Mouse (Mus musculus) forebrain, embryonic 13.5 days (tissue): Measurements from ENCODE around the gene BC049730. TPM values are rescaled to one million over a fixed set of nuclear protein-coding genes. Genes with fewer than 3 reads are reported as not detected.
"Not testable (repeated sequence)": the region's sequence is repeated elsewhere in the genome, so short reads cannot be mapped to it uniquely, and the experiment has no call there.

Source experiments
- ATAC-seq: fragments of 200-750 bp; cut with Nextera tagmentation; 2 replicates; pipeline ENCODE4 v1.8.0; 2017
- H3K27ac ChIP-seq: fragments of 300-500 bp; sonication (generic); 2 replicates; pipeline ENCODE4 v1.5.1; 2015; ENCODE audit warnings: inconsistent platforms, mild to moderate bottlenecking, moderate library complexity
- H3K27me3 ChIP-seq: fragments of 300-500 bp; sonication (generic); 2 replicates; pipeline ENCODE4 v1.6.1; 2015; ENCODE audit warnings: mild to moderate bottlenecking, inconsistent platforms
- H3K36me3 ChIP-seq: fragments of 300-500 bp; sonication (generic); 2 replicates; pipeline ENCODE4 v1.6.1; 2015; ENCODE audit warnings: mild to moderate bottlenecking, inconsistent platforms; ENCODE audit not compliant: poor library complexity, severe bottlenecking
- H3K4me1 ChIP-seq: fragments of 300-500 bp; sonication (generic); 2 replicates; pipeline ENCODE4 v1.6.1; 2015; ENCODE audit warnings: inconsistent platforms
- H3K4me2 ChIP-seq: fragments of 300-500 bp; sonication (generic); 2 replicates; pipeline ENCODE4 v1.6.1; 2015; ENCODE audit warnings: inconsistent platforms, mild to moderate bottlenecking, moderate library complexity
- H3K4me3 ChIP-seq: fragments of 300-500 bp; sonication (generic); 2 replicates; pipeline ENCODE4 v1.5.1; 2015; ENCODE audit warnings: mild to moderate bottlenecking, inconsistent platforms
- H3K9ac ChIP-seq: fragments of 300-500 bp; sonication (generic); 2 replicates; pipeline ENCODE4 v1.6.1; 2015; ENCODE audit warnings: mild to moderate bottlenecking, inconsistent platforms
- H3K9me3 ChIP-seq: fragments of 300-500 bp; sonication (generic); replicated peaks from 2 replicates; pipeline ENCODE4 v1.6.1; 2016; ENCODE audit warnings: inconsistent platforms
- WGBS: fragments of 180-500 bp; shearing (Covaris S2); methylation state at CpG from one replicate; pipeline ENCODE4 v1.1.7; 2015; 5-methylcytosine and 5-hydroxymethylcytosine counted together
- polyA plus RNA-seq: library from polyadenylated mRNA; unstranded; fragments of >200 nt; fragmentation: Nextera tagmentation; extraction: Ambion mirVana; gene quantifications from 2 replicates; pipeline ENCODE4 v1.2.1, GENCODE M21; 2015

Gene BC049730
- polyA plus RNA-seq, 1 experiment from 2014 or later, result not detected

DNA sequence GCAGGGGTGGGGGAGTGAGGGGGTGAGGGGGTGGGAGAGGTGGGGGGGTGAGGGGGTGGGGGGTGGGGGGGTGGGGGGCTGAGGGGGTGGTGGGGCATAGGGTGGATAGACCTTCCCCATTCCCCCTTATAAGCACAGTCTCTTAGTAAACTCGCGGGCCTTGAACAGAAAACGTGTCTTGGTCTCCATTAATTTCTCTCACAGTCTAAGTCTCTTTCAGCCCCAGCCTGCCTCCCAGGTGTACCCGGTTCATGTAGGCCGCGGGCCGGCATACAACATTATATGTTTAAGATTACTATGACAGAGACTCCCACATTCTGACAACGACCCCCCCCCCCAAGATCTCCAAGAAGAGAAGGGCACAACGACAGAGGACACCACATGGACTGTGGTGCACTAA lies 6.2 kb upstream of the BC049730 start:
- not testable (repeated sequence) for H3K4me2 ChIP-seq, H3K9ac ChIP-seq, H3K4me3 ChIP-seq, ATAC-seq, H3K27ac ChIP-seq, H3K9me3 ChIP-seq, H3K4me1 ChIP-seq, H3K27me3 ChIP-seq, H3K36me3 ChIP-seq
- WGBS, result 84% methylated on average over 9 of the region's 9 CpGs

DNA sequence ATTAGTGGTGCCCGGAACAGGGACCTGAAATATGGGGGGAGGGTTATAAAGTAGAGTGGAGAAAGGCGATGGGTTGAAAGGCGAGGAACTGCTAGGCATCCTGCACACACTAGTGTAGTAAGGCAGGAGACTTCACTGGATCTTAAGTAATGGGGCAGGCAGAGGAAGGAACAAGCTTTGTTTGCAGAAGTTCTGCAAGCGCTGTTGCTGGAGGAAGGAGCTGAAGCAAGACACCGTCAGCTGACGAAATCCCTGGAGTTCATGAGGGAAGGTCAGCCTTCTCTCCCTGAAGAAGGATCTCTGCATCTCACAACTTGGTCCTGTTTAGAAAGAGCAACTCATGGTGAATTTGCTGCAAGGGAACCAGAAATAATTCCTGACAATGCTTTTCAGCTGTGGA lies 6.0 kb downstream of the BC049730 start:
- WGBS, result 85% methylated on average over 6 of the region's 6 CpGs
- Histone ChIP-seq H3K9me3 (no peaks in the 10 kb centered on the region), H3K4me3 (no peak overlapping the region), H3K27me3 (no peaks in the 10 kb centered on the region), H3K27ac (no peak overlapping the region), H3K9ac (no peak overlapping the region), H3K36me3 (no peaks in the 10 kb centered on the region), H3K4me1 (no peaks in the 10 kb centered on the region), H3K4me2 (no peak overlapping the region)
- ATAC-seq, result no peak

DNA sequence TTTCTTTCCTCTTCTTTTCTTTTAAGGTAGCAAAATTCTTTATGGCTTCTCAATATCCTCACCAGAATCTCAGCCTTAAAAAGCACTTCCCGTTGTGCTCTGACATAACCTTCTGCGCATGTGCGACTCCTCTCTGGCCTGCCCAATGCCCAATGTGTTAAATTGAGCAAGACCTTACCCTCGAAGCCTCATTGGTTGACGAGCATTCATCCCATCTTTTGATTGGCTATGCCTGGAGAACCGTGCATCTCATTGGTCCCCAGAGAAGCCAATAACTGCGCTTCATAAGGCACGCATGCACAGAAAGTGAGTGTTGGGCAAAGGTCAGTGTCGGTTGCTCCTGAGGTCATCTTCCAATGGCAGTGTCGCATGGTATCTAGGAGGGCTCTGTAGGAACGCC lies 17.8 kb downstream of the BC049730 start, which contains the start of gene Gm4763:
Gene Gm4763, minus strand, starts transcription at position 101 of the 400 bp plus-strand sequence.
- H3K9me3 ChIP-seq, ATAC-seq: not testable (repeated sequence)
- 96% methylated on average over 11 of the region's 11 CpGs for WGBS

DNA sequence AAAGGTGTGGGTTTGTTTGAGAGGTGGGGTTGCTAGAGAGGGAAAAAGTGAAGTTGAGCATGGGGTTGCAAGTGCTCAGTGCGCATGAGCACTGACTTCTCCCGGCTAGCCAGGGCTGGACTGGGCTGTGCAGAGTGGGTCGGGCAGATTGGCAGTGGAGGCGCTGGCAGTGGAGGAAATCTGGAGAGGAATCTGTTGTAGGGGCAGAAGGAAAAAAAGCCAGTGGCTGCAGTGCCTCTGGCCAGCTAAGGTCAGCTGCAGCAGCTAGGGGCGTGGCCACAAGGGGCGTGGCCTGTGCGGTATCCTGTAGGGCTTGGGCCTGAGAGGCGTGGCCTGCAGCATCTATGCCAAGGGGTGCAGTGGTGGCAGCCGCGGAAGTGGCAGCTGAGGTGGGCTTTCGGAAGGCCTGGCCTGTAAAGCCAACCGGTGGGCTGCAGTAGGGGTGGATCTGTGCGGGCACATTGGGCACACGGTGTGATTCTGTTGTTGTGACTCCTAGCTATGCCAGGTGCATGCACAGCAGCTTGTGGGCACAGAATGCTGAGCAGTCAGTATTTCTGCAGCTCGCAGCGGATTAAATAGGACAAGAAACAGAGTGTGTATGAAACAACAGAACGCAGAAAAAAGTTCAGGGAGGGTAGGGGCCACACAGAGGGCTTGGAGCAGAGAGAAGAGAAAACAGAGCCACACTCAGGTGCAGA lies 27.1 kb downstream of the BC049730 start:
- WGBS, result 13% methylated on average over 17 of the region's 17 CpGs
- ATAC-seq, result peak; percentile 59; the same call in 1 of the 2 replicates
- Histone ChIP-seq H3K9ac (no peak overlapping the region), H3K4me2 (peak overlapping the region; percentile 47), H3K27me3 (no peaks in the 10 kb centered on the region), H3K36me3 (no peaks in the 10 kb centered on the region), H3K9me3 (no peaks in the 10 kb centered on the region), H3K4me3 (peak overlapping the region; percentile 9; the same call in 1 of the 2 replicates), H3K27ac (no peak overlapping the region), H3K4me1 (peaks cover 10% of the 10 kb centered on the region; the same call in 1 of the 2 replicates)

More for the DNA sequence above, 17.8 kb downstream of the BC049730 start, which contains the start of gene Gm4763:
- not testable (repeated sequence) for H3K27ac ChIP-seq, H3K4me2 ChIP-seq, H3K4me1 ChIP-seq, H3K4me3 ChIP-seq, H3K27me3 ChIP-seq, H3K36me3 ChIP-seq, H3K9ac ChIP-seq

DNA sequence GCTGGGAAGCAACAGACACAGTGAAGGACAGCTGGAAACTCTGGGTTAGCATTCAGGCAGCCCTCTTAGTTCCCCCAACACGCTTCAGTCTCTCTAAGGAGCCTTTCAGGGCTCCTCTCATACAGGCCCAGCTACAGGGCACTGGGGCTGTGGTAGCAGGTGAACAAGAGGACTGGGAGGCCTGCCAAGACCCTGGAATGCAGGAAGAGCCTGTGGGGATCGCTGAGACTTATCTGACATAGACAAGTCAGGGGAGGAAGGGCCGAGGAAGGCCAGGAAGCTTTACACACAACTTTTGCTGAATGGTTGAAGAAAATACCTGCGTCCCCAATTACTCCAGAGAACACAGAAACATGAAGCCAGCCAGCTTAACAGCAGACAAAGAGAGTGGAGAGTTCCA lies 41.7 kb downstream of the BC049730 start:
- WGBS, result 29% methylated on average over 4 of the region's 4 CpGs

DNA sequence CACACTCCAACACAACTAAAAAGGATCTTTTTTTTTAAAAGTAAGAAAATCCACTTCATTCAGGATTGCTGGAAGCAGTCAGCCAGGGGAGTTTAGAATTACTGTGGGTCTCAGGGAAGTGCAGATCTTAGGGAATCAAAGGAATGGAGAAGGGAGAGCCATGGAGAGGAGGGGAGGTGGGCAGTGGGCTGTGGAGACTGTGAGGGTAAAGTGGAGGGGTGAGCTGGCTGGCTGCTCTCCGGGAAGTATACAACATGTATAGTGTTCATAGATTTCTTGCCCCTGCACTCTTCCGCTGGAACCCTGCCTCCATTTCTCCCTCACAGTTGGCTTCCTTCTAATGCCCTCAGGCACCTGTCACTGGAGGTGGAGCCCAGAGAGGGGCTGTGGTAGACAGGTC lies 42.6 kb downstream of the BC049730 start:
- ATAC-seq, result no peak
- H3K9me3 ChIP-seq, result no peaks in the 10 kb centered on the region
- 87% methylated on average over 2 of the region's 2 CpGs for WGBS

More for the DNA sequence above, 41.7 kb downstream of the BC049730 start:
- ATAC-seq, result no peak
- H3K36me3 ChIP-seq, result no peaks in the 10 kb centered on the region
- H3K9me3 ChIP-seq, result no peaks in the 10 kb centered on the region
- H3K4me1 ChIP-seq, result peaks cover 7% of the 10 kb centered on the region; the same call in 1 of the 2 replicates
- H3K4me3 ChIP-seq, result no peak overlapping the region
- no peak overlapping the region for H3K4me2 ChIP-seq
- H3K27me3 ChIP-seq, result no peaks in the 10 kb centered on the region
- no peak overlapping the region for H3K9ac ChIP-seq
- H3K27ac ChIP-seq, result no peak overlapping the region

DNA sequence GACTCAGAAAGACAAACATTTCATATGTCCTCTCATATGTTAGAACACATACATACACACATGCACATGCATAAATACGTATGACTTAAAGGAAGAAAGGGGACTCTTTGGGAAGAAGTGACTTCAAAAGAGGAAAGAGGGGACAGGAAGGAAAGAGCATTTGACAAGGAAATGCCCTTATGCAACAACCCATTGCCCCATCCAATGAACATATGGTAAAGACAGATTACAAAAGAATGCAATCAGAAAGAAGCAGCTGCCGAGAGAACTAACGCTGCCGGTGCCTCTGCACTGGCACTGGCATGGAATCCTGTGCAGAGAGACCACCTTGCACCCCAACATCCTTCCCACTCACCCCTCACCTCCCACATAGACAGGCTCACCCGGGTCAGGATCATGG lies 44.4 kb downstream of the BC049730 start:
- Histone ChIP-seq H3K4me2 (no peak overlapping the region), H3K4me1 (peaks cover 7% of the 10 kb centered on the region; the same call in 1 of the 2 replicates), H3K27me3 (no peaks in the 10 kb centered on the region), H3K9me3 (no peaks in the 10 kb centered on the region), H3K36me3 (no peaks in the 10 kb centered on the region), H3K9ac (no peak overlapping the region), H3K4me3 (no peak overlapping the region), H3K27ac (no peak overlapping the region)
- no peak for ATAC-seq
- 84% methylated on average over 5 of the region's 5 CpGs for WGBS

More for the DNA sequence above, 42.6 kb downstream of the BC049730 start:
- Histone ChIP-seq H3K27me3 (no peaks in the 10 kb centered on the region), H3K4me3 (no peak overlapping the region), H3K4me2 (no peak overlapping the region), H3K4me1 (peaks cover 7% of the 10 kb centered on the region; the same call in 1 of the 2 replicates), H3K36me3 (no peaks in the 10 kb centered on the region), H3K9ac (no peak overlapping the region), H3K27ac (no peak overlapping the region)

DNA sequence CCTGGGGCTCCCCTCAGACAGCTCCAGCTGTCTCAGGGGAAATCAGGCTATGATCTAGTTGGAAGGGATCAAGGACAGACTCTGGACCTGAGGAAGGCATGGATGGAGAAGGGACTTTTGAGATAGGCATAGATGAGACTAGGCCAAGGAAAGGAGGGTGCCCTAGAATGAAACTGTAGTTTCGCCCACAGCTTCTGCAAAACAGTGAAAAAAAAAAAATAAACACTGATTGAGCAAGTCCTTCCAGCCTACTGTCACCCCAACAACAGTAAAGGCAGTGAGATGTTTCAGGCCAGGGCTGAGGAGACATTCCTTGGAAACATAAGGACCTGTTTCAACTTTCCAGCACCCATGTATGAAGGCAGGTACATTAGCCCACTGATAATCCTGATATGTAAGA lies 49.5 kb downstream of the BC049730 start:
- WGBS, result 95% methylated on average over 1 of the region's 1 CpGs
- Histone ChIP-seq H3K9ac (no peak overlapping the region), H3K4me2 (no peak overlapping the region), H3K4me3 (no peak overlapping the region), H3K36me3 (no peaks in the 10 kb centered on the region), H3K4me1 (no peaks in the 10 kb centered on the region), H3K27ac (no peak overlapping the region), H3K9me3 (no peaks in the 10 kb centered on the region), H3K27me3 (no peaks in the 10 kb centered on the region)
- no peak for ATAC-seq

DNA sequence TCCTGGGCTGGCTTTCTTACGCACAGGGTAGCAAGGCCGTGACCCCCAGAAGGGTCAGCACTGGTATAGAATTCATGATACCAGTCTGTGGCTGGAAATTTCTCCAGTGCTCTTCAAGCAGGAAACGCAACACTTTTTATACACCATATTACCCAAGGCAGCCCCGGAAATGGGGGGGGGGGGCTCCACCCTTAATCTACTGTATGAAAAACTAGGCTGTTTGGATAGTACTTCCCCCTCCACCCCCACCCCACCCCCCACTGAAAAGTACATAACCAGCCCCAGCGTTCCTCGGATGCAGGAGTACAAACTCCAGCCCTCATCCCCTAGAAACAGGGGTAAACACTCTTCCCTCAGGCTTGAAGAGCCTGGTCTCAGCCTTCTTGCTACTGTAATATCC lies 51.2 kb downstream of the BC049730 start, which contains the start of gene Cd177:
Gene Cd177, minus strand, starts transcription at position 101 of the 400 bp plus-strand sequence.
- no peaks in the 10 kb centered on the region for H3K27me3 ChIP-seq
- H3K9me3 ChIP-seq, result no peaks in the 10 kb centered on the region
- ATAC-seq, result no peak
- no peak within 1 kb of the TSS for H3K27ac ChIP-seq
- H3K4me1 ChIP-seq, result no peaks in the 10 kb centered on the region
- no peak within 1 kb of the TSS for H3K9ac ChIP-seq
- H3K4me3 ChIP-seq, result no peak within 1 kb of the TSS
- H3K4me2 ChIP-seq, result no peak within 1 kb of the TSS
- no peaks in the 10 kb centered on the region for H3K36me3 ChIP-seq
- WGBS, result 85% methylated on average over 6 of the region's 6 CpGs

DNA sequence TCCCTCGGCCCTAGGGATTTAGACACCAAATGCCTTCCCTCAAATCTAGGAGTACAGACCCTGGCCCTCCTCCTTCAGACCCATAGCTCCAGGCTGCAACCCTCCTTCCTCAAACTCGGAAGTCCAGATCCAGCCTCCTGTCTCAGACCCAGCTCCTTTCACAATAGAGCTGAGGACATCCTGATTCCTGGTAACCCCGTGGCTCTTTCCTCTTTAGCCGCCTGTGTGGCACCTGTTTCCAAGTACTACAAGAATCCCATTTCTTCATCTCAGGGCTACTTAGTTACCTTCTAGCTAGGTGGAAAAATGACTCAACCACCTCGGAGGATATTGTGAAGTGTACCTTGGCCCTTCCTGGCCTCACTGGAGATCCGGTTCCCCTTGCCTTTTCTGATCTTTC lies 52.1 kb downstream of the BC049730 start:
- H3K9ac ChIP-seq, result no peak overlapping the region
- no peaks in the 10 kb centered on the region; the same call in 1 of the 2 replicates for H3K27me3 ChIP-seq
- H3K27ac ChIP-seq, result no peak overlapping the region
- H3K4me3 ChIP-seq, result no peak overlapping the region
- 75% methylated on average over 6 of the region's 6 CpGs for WGBS
- ATAC-seq, result no peak
- no peaks in the 10 kb centered on the region for H3K9me3 ChIP-seq
- no peaks in the 10 kb centered on the region for H3K36me3 ChIP-seq
- H3K4me1 ChIP-seq, result no peaks in the 10 kb centered on the region
- H3K4me2 ChIP-seq, result no peak overlapping the region

DNA sequence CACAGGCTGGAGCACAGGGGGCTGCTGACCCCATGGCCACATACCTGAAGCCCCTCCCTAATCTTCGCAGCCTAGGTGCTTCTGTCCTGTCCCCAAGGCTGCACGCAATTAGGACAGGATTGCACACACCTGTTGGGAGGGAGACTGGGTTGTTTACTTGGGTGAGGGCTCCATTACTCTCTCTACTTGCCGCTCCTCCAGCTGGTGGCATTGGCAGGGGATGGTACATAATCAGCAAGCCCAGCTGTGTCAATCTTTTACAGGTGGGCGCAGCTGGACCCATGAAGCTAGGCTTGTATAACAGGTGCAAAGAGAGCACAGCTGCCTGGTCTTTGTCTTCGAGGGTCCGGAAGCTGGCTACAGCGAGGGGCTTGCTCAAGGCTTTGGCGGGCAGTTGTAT lies 53.5 kb downstream of the BC049730 start:
- H3K36me3 ChIP-seq, result no peaks in the 10 kb centered on the region
- no peak overlapping the region for H3K27ac ChIP-seq
- no peaks in the 10 kb centered on the region; the same call in 1 of the 2 replicates for H3K27me3 ChIP-seq
- H3K4me3 ChIP-seq, result no peak overlapping the region
- H3K9me3 ChIP-seq, result no peaks in the 10 kb centered on the region
- no peak overlapping the region for H3K9ac ChIP-seq
- H3K4me2 ChIP-seq, result no peak overlapping the region
- H3K4me1 ChIP-seq, result no peaks in the 10 kb centered on the region
- WGBS, result 89% methylated on average over 8 of the region's 8 CpGs
- no peak for ATAC-seq
